Mouse (Mus musculus): Measurements from ENCODE around the gene Prkn. TPM values are rescaled to one million over a fixed set of nuclear protein-coding genes. Genes with fewer than 3 reads are reported as not detected.

The Prkn gene
- polyA plus RNA-seq (2015; fragmentation: Nextera tagmentation; extraction: Ambion mirVana), result 2.4 and 2.8 TPM in 2 replicates

GRCm38 (mm10) chr17:10840148-10840707 lies at the start of gene Prkn, which contains the start of gene Pacrg:
Gene Prkn (plus strand): TSS chr17:10840384.
Gene Pacrg (minus strand): TSS chr17:10840311.
- H3K9ac ChIP-seq (replicated peaks; ENCODE audit: low read length), result peak within 1 kb of the TSS; percentile 77
- no peaks in the 10 kb centered on the region for H3K36me3 ChIP-seq (ENCODE audit: insufficient read depth, low read length)
- H3K4me3 ChIP-seq (ENCODE audit: low read length), result peak within 1 kb of the TSS; percentile 82
- no peaks in the 10 kb centered on the region for H3K9me3 ChIP-seq (ENCODE audit: low read length)
- H3K27me3 ChIP-seq (ENCODE audit: insufficient read depth, low read length), result no peaks in the 10 kb centered on the region
- ATAC-seq (ENCODE audit: low FRiP score, low TSS enrichment), result peak; percentile 98
- H3K4me1 ChIP-seq (ENCODE audit: insufficient read depth, low read length), result peaks cover 5% of the 10 kb centered on the region; the same call in 1 of the 2 replicates
- H3K27ac ChIP-seq (ENCODE audit: low read length), result no peak within 1 kb of the TSS
- H3K4me2 ChIP-seq (replicated peaks; ENCODE audit: low read depth, low read length), result peak within 1 kb of the TSS; percentile 73
- WGBS, result 0% methylated on average over 50 of the region's 58 CpGs

- Histone ChIP-seq H3K27ac (ENCODE audit: low read length) (no peak overlapping the region), H3K4me1 (ENCODE audit: insufficient read depth, low read length) (peaks cover 6% of the 10 kb centered on the region; the same call in 1 of the 2 replicates), H3K4me2 (replicated peaks; ENCODE audit: low read depth, low read length) (no peak overlapping the region), H3K9me3 (ENCODE audit: low read length) (no peaks in the 10 kb centered on the region), H3K27me3 (ENCODE audit: insufficient read depth, low read length) (no peaks in the 10 kb centered on the region), H3K9ac (replicated peaks; ENCODE audit: low read length) (no peak overlapping the region), H3K4me3 (ENCODE audit: low read length) (no peak overlapping the region), H3K36me3 (ENCODE audit: insufficient read depth, low read length) (no peaks in the 10 kb centered on the region)
- WGBS, result 27% methylated on average over 3 of the region's 3 CpGs
- no peak for ATAC-seq (ENCODE audit: low FRiP score, low TSS enrichment)
Measured at GRCm38 (mm10) chr17:10791661-10792060, 48.5 kb upstream of the Prkn start.

- Histone ChIP-seq H3K9me3 (ENCODE audit: low read length) (no peaks in the 10 kb centered on the region), H3K4me3 (ENCODE audit: low read length) (no peak overlapping the region), H3K27ac (ENCODE audit: low read length) (no peak overlapping the region), H3K4me2 (replicated peaks; ENCODE audit: low read depth, low read length) (no peak overlapping the region), H3K36me3 (ENCODE audit: insufficient read depth, low read length) (no peaks in the 10 kb centered on the region), H3K9ac (replicated peaks; ENCODE audit: low read length) (no peak overlapping the region), H3K27me3 (ENCODE audit: insufficient read depth, low read length) (no peaks in the 10 kb centered on the region), H3K4me1 (ENCODE audit: insufficient read depth, low read length) (no peaks in the 10 kb centered on the region)
- 90% methylated on average over 4 of the region's 4 CpGs for WGBS
- ATAC-seq (ENCODE audit: low FRiP score, low TSS enrichment), result no peak
Measured at GRCm38 (mm10) chr17:10806692-10807091, 33.5 kb upstream of the Prkn start.

- no peaks in the 10 kb centered on the region for H3K4me1 ChIP-seq (ENCODE audit: insufficient read depth, low read length)
- ATAC-seq (ENCODE audit: low FRiP score, low TSS enrichment), result no peak
- WGBS, result 90% methylated on average over 13 of the region's 13 CpGs
- no peak overlapping the region for H3K9ac ChIP-seq (replicated peaks; ENCODE audit: low read length)
- no peaks in the 10 kb centered on the region for H3K36me3 ChIP-seq (ENCODE audit: insufficient read depth, low read length)
- H3K27me3 ChIP-seq (ENCODE audit: insufficient read depth, low read length), result no peaks in the 10 kb centered on the region
- H3K9me3 ChIP-seq (ENCODE audit: low read length), result no peaks in the 10 kb centered on the region
- H3K27ac ChIP-seq (ENCODE audit: low read length), result no peak overlapping the region
- no peak overlapping the region for H3K4me3 ChIP-seq (ENCODE audit: low read length)
- no peak overlapping the region for H3K4me2 ChIP-seq (replicated peaks; ENCODE audit: low read depth, low read length)
Measured at GRCm38 (mm10) chr17:10807261-10807998, 32.8 kb upstream of the Prkn start.

GRCm38 (mm10) chr17:10808571-10808970 lies 31.6 kb upstream of the Prkn start:
- H3K4me1 ChIP-seq (ENCODE audit: insufficient read depth, low read length), result no peaks in the 10 kb centered on the region
- no peaks in the 10 kb centered on the region for H3K36me3 ChIP-seq (ENCODE audit: insufficient read depth, low read length)
- 70% methylated on average over 2 of the region's 2 CpGs for WGBS
- no peak overlapping the region for H3K27ac ChIP-seq (ENCODE audit: low read length)
- H3K27me3 ChIP-seq (ENCODE audit: insufficient read depth, low read length), result no peaks in the 10 kb centered on the region
- H3K4me2 ChIP-seq (replicated peaks; ENCODE audit: low read depth, low read length), result no peak overlapping the region
- H3K4me3 ChIP-seq (ENCODE audit: low read length), result no peak overlapping the region
- no peak for ATAC-seq (ENCODE audit: low FRiP score, low TSS enrichment)
- no peak overlapping the region for H3K9ac ChIP-seq (replicated peaks; ENCODE audit: low read length)
- no peaks in the 10 kb centered on the region for H3K9me3 ChIP-seq (ENCODE audit: low read length)

GRCm38 (mm10) chr17:10818971-10819370 lies 21.2 kb upstream of the Prkn start:
- Histone ChIP-seq H3K9ac (replicated peaks; ENCODE audit: low read length) (no peak overlapping the region), H3K4me1 (ENCODE audit: insufficient read depth, low read length) (no peaks in the 10 kb centered on the region), H3K4me2 (replicated peaks; ENCODE audit: low read depth, low read length) (no peak overlapping the region), H3K36me3 (ENCODE audit: insufficient read depth, low read length) (no peaks in the 10 kb centered on the region), H3K27ac (ENCODE audit: low read length) (no peak overlapping the region), H3K4me3 (ENCODE audit: low read length) (no peak overlapping the region), H3K9me3 (ENCODE audit: low read length) (no peaks in the 10 kb centered on the region), H3K27me3 (ENCODE audit: insufficient read depth, low read length) (no peaks in the 10 kb centered on the region)
- 84% methylated on average over 4 of the region's 4 CpGs for WGBS
- no peak for ATAC-seq (ENCODE audit: low FRiP score, low TSS enrichment)

GRCm38 (mm10) chr17:10840731-10841201 lies 582 bp downstream of the Prkn start:
- Histone ChIP-seq H3K4me1 (ENCODE audit: insufficient read depth, low read length) (peaks cover 5% of the 10 kb centered on the region; the same call in 1 of the 2 replicates), H3K27me3 (ENCODE audit: insufficient read depth, low read length) (no peaks in the 10 kb centered on the region), H3K27ac (ENCODE audit: low read length) (no peak overlapping the region), H3K4me2 (replicated peaks; ENCODE audit: low read depth, low read length) (peak overlapping the region; percentile 73), H3K9ac (replicated peaks; ENCODE audit: low read length) (peak overlapping the region; percentile 77), H3K9me3 (ENCODE audit: low read length) (no peaks in the 10 kb centered on the region), H3K36me3 (ENCODE audit: insufficient read depth, low read length) (no peaks in the 10 kb centered on the region), H3K4me3 (ENCODE audit: low read length) (peak overlapping the region; percentile 82)
- 2% methylated on average over 20 of the region's 20 CpGs for WGBS
- ATAC-seq (ENCODE audit: low FRiP score, low TSS enrichment), result peak; percentile 62

- Histone ChIP-seq H3K27me3 (ENCODE audit: insufficient read depth, low read length) (no peaks in the 10 kb centered on the region), H3K27ac (ENCODE audit: low read length) (no peak overlapping the region), H3K36me3 (ENCODE audit: insufficient read depth, low read length) (no peaks in the 10 kb centered on the region), H3K4me3 (ENCODE audit: low read length) (no peak overlapping the region), H3K4me2 (replicated peaks; ENCODE audit: low read depth, low read length) (no peak overlapping the region), H3K9me3 (ENCODE audit: low read length) (no peaks in the 10 kb centered on the region), H3K9ac (replicated peaks; ENCODE audit: low read length) (no peak overlapping the region), H3K4me1 (ENCODE audit: insufficient read depth, low read length) (no peaks in the 10 kb centered on the region)
- 93% methylated on average over 3 of the region's 3 CpGs for WGBS
- no peak for ATAC-seq (ENCODE audit: low FRiP score, low TSS enrichment)
Measured at GRCm38 (mm10) chr17:10854207-10854606, 14.0 kb downstream of the Prkn start.

GRCm38 (mm10) chr17:10874208-10875187 lies 34.3 kb downstream of the Prkn start:
- H3K4me3 ChIP-seq (ENCODE audit: low read length), result no peak overlapping the region
- no peak for ATAC-seq (ENCODE audit: low FRiP score, low TSS enrichment)
- no peaks in the 10 kb centered on the region for H3K27me3 ChIP-seq (ENCODE audit: insufficient read depth, low read length)
- no peaks in the 10 kb centered on the region for H3K4me1 ChIP-seq (ENCODE audit: insufficient read depth, low read length)
- H3K36me3 ChIP-seq (ENCODE audit: insufficient read depth, low read length), result no peaks in the 10 kb centered on the region
- 84% methylated on average over 7 of the region's 7 CpGs for WGBS
- H3K4me2 ChIP-seq (replicated peaks; ENCODE audit: low read depth, low read length), result no peak overlapping the region
- no peak overlapping the region for H3K9ac ChIP-seq (replicated peaks; ENCODE audit: low read length)
- H3K27ac ChIP-seq (ENCODE audit: low read length), result no peak overlapping the region
- H3K9me3 ChIP-seq (ENCODE audit: low read length), result no peaks in the 10 kb centered on the region

Measured in kidney, embryonic 16.5 days (tissue).